Mouse (Mus musculus): ENCODE results near the gene Hpse. TPM values are rescaled to one million over a fixed set of nuclear protein-coding genes. Genes with fewer than 3 reads are reported as not detected.

Gene Hpse
- total RNA-seq (2023), result 2.3 TPM

GRCm38 (mm10) chr5:100719235-100720088 is at the start of gene Hpse:
TSS of gene Hpse (minus strand) at chr5:100719716.

GRCm38 (mm10) chr5:100674711-100675376 is 44.7 kb downstream of the Hpse start, which contains the start of gene Coq2:
TSS of gene Coq2 (minus strand) at chr5:100675140.

Other genes starting within 250 kb of the Hpse start
- 32.7 TPM for gene Lin54, start 219.1 kb downstream of the Hpse start, total RNA-seq (2023)
- gene Cops4, start 201.4 kb downstream of the Hpse start, total RNA-seq (2023), result 71.4 TPM
- 43.0 TPM for gene Plac8, start 147.5 kb downstream of the Hpse start, total RNA-seq (2023)
- gene Coq2, start 44.6 kb downstream of the Hpse start, total RNA-seq (2023), result 35.6 TPM
- 27.0 TPM for gene Helq, start 78.9 kb upstream of the Hpse start, total RNA-seq (2023)
- 64.5 TPM for gene Mrps18c, start 78.9 kb upstream of the Hpse start, total RNA-seq (2023)
- 18.7 TPM for gene Abraxas1, start 101.2 kb upstream of the Hpse start, total RNA-seq (2023)
- 6.0 TPM for gene Gpat3, start 126.0 kb upstream of the Hpse start, total RNA-seq (2023)

All from CD4-positive naive resting alpha-beta T cell, adult 76 days (primary cell).